Mouse (Mus musculus) colon, adult 2 months (tissue): ENCODE measurements around the gene Prl3d2. TPM values are rescaled to one million over a fixed set of nuclear protein-coding genes. Genes with fewer than 3 reads are reported as not detected.

Experiments used
- polyA plus RNA-seq: library from polyadenylated mRNA; depleted of rRNA; stranded (reverse); fragments of >200 nt; gene quantifications from 2 replicates; pipeline ENCODE4 v1.2.3, GENCODE M21; 2012; rRNA removed

Prl3d2 gene
- not detected in 2 replicates for polyA plus RNA-seq

GRCm38 (mm10) chr13:27121398-27121797, at the start of gene Prl3d2:
Prl3d2 (plus strand) TSS chr13:27121698.

GRCm38 (mm10) chr13:27093890-27094289, 27.6 kb upstream of the Prl3d2 start, which contains the start of gene Prl3d1:
Prl3d1 (plus strand) TSS chr13:27094190.

GRCm38 (mm10) chr13:27156490-27156889, 35.0 kb downstream of the Prl3d2 start, which contains the start of gene Prl3d3:
Prl3d3 (plus strand) TSS chr13:27156790.

Other genes with a start within 250 kb of the Prl3d2 start
- not detected in 2 replicates for gene Prl, start 64.1 kb upstream of the Prl3d2 start, polyA plus RNA-seq
- gene Prl3d1, start 27.5 kb upstream of the Prl3d2 start, polyA plus RNA-seq = not detected in 2 replicates
- gene Prl3d3, start 35.1 kb downstream of the Prl3d2 start, polyA plus RNA-seq = not detected in 2 replicates
- not detected in 2 replicates for gene Prl3c1, start 75.0 kb downstream of the Prl3d2 start, polyA plus RNA-seq
- not detected in 2 replicates for gene Prl3b1, start 120.1 kb downstream of the Prl3d2 start, polyA plus RNA-seq
- not detected in 2 replicates for gene Prl3a1, start 137.7 kb downstream of the Prl3d2 start, polyA plus RNA-seq
- 0.28 TPM in 1 of 2 replicates, not detected in the other for gene Prl6a1, start 190.9 kb downstream of the Prl3d2 start, polyA plus RNA-seq
- not detected in 2 replicates for gene Prl8a2, start 224.0 kb downstream of the Prl3d2 start, polyA plus RNA-seq